Comparison of ENCODE assay signal across 8 mouse cellular contexts in genomic region chrX:107402915-107403912, GRCm38 (mm10). TPM values are rescaled to one million over a fixed set of nuclear protein-coding genes. Genes with fewer than 3 reads are reported as not detected.
DNase-seq lines count a peak whose midpoint lies in the region; ATAC-seq and TF ChIP-seq lines count a peak whose summit lies in the region.

Gene Itm2a, minus strand, starts transcription at chrX:107403376.

- peak; percentile 93 for ATAC-seq in granulocyte monocyte progenitor cell, adult 5-6 weeks (replicated peaks; ENCODE audit: poor library complexity, severe bottlenecking)
- ATAC-seq in intestine, embryonic 14.5 days (replicated peaks; ENCODE audit: low FRiP score, low TSS enrichment, low read depth) = peak; percentile 95
- ATAC-seq in limb, embryonic 15.5 days (ENCODE audit: insufficient number of reproducible peaks, low FRiP score, low TSS enrichment, low read depth) = peak; percentile 95
- peak; percentile 82 for ATAC-seq in midbrain, postnatal 0 days (ENCODE audit: low FRiP score)

- peaks cover 8% of the 10 kb centered on the region; the same call in 1 of the 2 replicates for H3K36me3 ChIP-seq in intestine, embryonic 14.5 days (ENCODE audit: control insufficient read depth, insufficient read depth, low read length)
- H3K36me3 ChIP-seq in limb, embryonic 15.5 days = no peaks in the 10 kb centered on the region
- no peaks in the 10 kb centered on the region for H3K36me3 ChIP-seq in midbrain, postnatal 0 days (ENCODE audit: insufficient read depth, low read length)

- no peaks in the 10 kb centered on the region for H3K27me3 ChIP-seq in intestine, embryonic 14.5 days (replicated peaks; ENCODE audit: control insufficient read depth, insufficient read depth, low read length)
- H3K27me3 ChIP-seq in limb, embryonic 15.5 days = no peaks in the 10 kb centered on the region
- H3K27me3 ChIP-seq in midbrain, postnatal 0 days (ENCODE audit: insufficient read depth, low read length) = no peaks in the 10 kb centered on the region

- TF ChIP-seq CTCF in midbrain, postnatal 0 days (IDR thresholded peaks at IDR 0.05) = no peak

- H3K4me3 ChIP-seq in intestine, embryonic 14.5 days (ENCODE audit: low read depth, low read length) = peak within 1 kb of the TSS; percentile 57
- H3K4me3 ChIP-seq in limb, embryonic 15.5 days = peak within 1 kb of the TSS; percentile 53
- peak within 1 kb of the TSS; percentile 46 for H3K4me3 ChIP-seq in midbrain, postnatal 0 days (ENCODE audit: low read depth, low read length)

- peak within 1 kb of the TSS; percentile 46 for H3K4me2 ChIP-seq in intestine, embryonic 14.5 days (ENCODE audit: low read length)
- H3K4me2 ChIP-seq in limb, embryonic 15.5 days = peak within 1 kb of the TSS; percentile 39
- H3K4me2 ChIP-seq in midbrain, postnatal 0 days (ENCODE audit: low read depth, low read length, poor library complexity, severe bottlenecking) = peak within 1 kb of the TSS; percentile 61

- H3K9me3 ChIP-seq in intestine, embryonic 14.5 days (ENCODE audit: control insufficient read depth, low read length) = no peaks in the 10 kb centered on the region
- H3K9me3 ChIP-seq in limb, embryonic 15.5 days = no peaks in the 10 kb centered on the region
- H3K9me3 ChIP-seq in midbrain, postnatal 0 days (ENCODE audit: low read length) = no peaks in the 10 kb centered on the region

- DNase-seq in layer of hippocampus, adult 11-12 months (ENCODE audit: low spot score) = peak; percentile 2
- no peak for DNase-seq in layer of hippocampus, adult 9-10 months (ENCODE audit: low spot score)
- peak; percentile 79 for DNase-seq in embryo, embryonic 11 days
- DNase-seq in intestine, embryonic 14.5 days (ENCODE audit: low spot score) = peak; percentile 63
- DNase-seq in midbrain, postnatal 0 days (ENCODE audit: low spot score) = peak; percentile 24
- DNase-seq in telencephalon, adult 2 months (ENCODE audit: low read depth, low spot score) = peak; percentile 6

- peak within 1 kb of the TSS; percentile 57 for H3K9ac ChIP-seq in intestine, embryonic 14.5 days (ENCODE audit: low read length)
- peak within 1 kb of the TSS; percentile 47 for H3K9ac ChIP-seq in limb, embryonic 15.5 days
- peak within 1 kb of the TSS; percentile 48; the same call in 1 of the 2 replicates for H3K9ac ChIP-seq in midbrain, postnatal 0 days (replicated peaks; ENCODE audit: low read length, poor library complexity, severe bottlenecking)

- 13% methylated on average over 29 of the region's 30 CpGs for WGBS in intestine, embryonic 14.5 days
- WGBS in limb, embryonic 15.5 days = 20% methylated on average over 29 of the region's 30 CpGs
- WGBS in midbrain, postnatal 0 days = 18% methylated on average over 30 of the region's 30 CpGs

- H3K4me1 ChIP-seq in intestine, embryonic 14.5 days (replicated peaks; ENCODE audit: control insufficient read depth, insufficient read depth, low read length) = no peaks in the 10 kb centered on the region
- H3K4me1 ChIP-seq in limb, embryonic 15.5 days = 0 out of 2 replicates have a peak, but pooled peaks cover 2% of the 10 kb centered on the region
- H3K4me1 ChIP-seq in midbrain, postnatal 0 days (ENCODE audit: insufficient read depth, low read length) = no peaks in the 10 kb centered on the region

- peak within 1 kb of the TSS; percentile 65 for H3K27ac ChIP-seq in intestine, embryonic 14.5 days (ENCODE audit: low read depth)
- peak within 1 kb of the TSS; percentile 86 for H3K27ac ChIP-seq in limb, embryonic 15.5 days
- H3K27ac ChIP-seq in midbrain, postnatal 0 days (ENCODE audit: low read depth, low read length) = no peak within 1 kb of the TSS

RNA-seq across cellular contexts. Expression of gene Itm2a, which starts in this region (rescaled TPM):
- 2.0 and 2.8 TPM in 2 replicates for total RNA-seq in granulocyte monocyte progenitor cell, adult 5-6 weeks (2014; fragmentation: Nextera tagmentation)
- total RNA-seq in granulocyte monocyte progenitor cell, adult 5-6 weeks (2017) = 0.31 and 2.2 TPM in 2 replicates
- polyA plus RNA-seq in intestine, embryonic 14.5 days (2014; fragmentation: Nextera tagmentation; extraction: Ambion mirVana) = 638 and 674 TPM in 2 replicates
- 1,289 and 1,937 TPM in 2 replicates for polyA plus RNA-seq in limb, embryonic 15.5 days (2015; fragmentation: Nextera tagmentation; extraction: Ambion mirVana)
- 43.7 and 59.5 TPM in 2 replicates for total RNA-seq in midbrain, postnatal 0 days (2014; rRNA removed)
- polyA plus RNA-seq in midbrain, postnatal 0 days (2015; fragmentation: Nextera tagmentation; extraction: Ambion mirVana) = 168 and 170 TPM in 2 replicates

Comparison
In these comparisons a context has a peak if more than half of its experiments do, and no peak if none do; other contexts are left out.
1. RNA of gene Itm2a (total RNA-seq): 43.7 to 59.5 TPM in midbrain, postnatal 0 days; 0.31 to 2.8 TPM in granulocyte monocyte progenitor cell, adult 5-6 weeks; every median in the first group is over 10 times any median in the second.
2. Peak in every context shown above with its lines, with median percentiles within 50 percentile points of each other: ATAC-seq, H3K4me2 ChIP-seq, H3K4me3 ChIP-seq and H3K9ac ChIP-seq.